Mouse (Mus musculus): ENCODE measurements around the gene Hip1. TPM values are rescaled to one million over a fixed set of nuclear protein-coding genes. Genes with fewer than 3 reads are reported as not detected.

The Hip1 gene
- total RNA-seq, 2 experiments from 2014 or later = 40.7 to 43.9 TPM

- DNase-seq = no peak
Measured at GRCm38 (mm10) chr5:135367841-135368240, 177.1 kb downstream of the Hip1 start.

- peak; percentile 63 for DNase-seq
Measured at GRCm38 (mm10) chr5:135363540-135363939, 181.4 kb downstream of the Hip1 start.

DNA sequence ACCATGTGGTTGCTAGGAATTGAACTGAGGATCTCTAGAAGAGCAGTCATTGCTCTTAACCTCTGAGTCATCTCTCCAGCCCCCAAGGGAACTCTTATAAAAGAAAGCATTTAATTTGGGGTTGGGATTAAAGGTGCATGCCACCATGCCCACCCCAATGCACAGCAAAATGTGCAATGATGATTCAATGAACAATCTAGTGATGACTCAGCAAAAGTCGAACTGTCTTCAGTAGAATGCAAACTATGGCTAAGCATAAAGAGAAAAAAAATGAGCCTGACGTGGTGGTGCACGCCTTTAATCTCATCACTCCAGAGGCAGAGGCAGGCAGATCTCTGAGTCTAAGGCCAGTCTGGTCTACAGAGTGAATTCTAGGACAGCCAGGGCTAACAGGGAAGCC, 182.3 kb downstream of the Hip1 start:
- DNase-seq = no peak

- DNase-seq = peak; percentile 51
Measured at GRCm38 (mm10) chr5:135359772-135360171, 185.1 kb downstream of the Hip1 start.

GRCm38 (mm10) chr5:135357556-135357955, 187.4 kb downstream of the Hip1 start:
- peak; percentile 54 for DNase-seq

Small RNA genes lying within 50 kb of the gene (microRNA-seq; reads per million reads assigned to microRNA genes)
- gene Mir7033 = 0.69 to 1.4 reads per million in 2 experiments

Other genes starting within 250 kb of the Hip1 start
- under 1 TPM; 0.69 to 0.74 TPM for gene Fkbp6, start 195.1 kb downstream of the Hip1 start, total RNA-seq (2021)
- gene Trim50, start 191.8 kb downstream of the Hip1 start, total RNA-seq (2021) = not detected
- gene Nsun5, start 175.2 kb downstream of the Hip1 start, total RNA-seq (2021) = 10 to 100 TPM; 14.5 to 15.1 TPM
- 10 to 100 TPM; 31.9 to 32.1 TPM for gene Pom121, start 150.6 kb downstream of the Hip1 start, total RNA-seq (2021)
- not detected for gene Ccl26, start 18.4 kb upstream of the Hip1 start, total RNA-seq (2021)
- under 1 TPM; 0.29 to 0.52 TPM for gene Ccl24, start 27.9 kb upstream of the Hip1 start, total RNA-seq (2021)
- gene Rhbdd2, start 87.5 kb upstream of the Hip1 start, total RNA-seq (2021) = 10 to 100 TPM; 20.6 to 22.7 TPM
- gene Por, start 124.9 kb upstream of the Hip1 start, total RNA-seq (2021) = 10 to 100 TPM; 54.0 to 55.5 TPM
- gene Tmem120a, start 199.3 kb upstream of the Hip1 start, total RNA-seq (2021) = 10 to 100 TPM; 14.4 to 16.7 TPM
- not detected for gene Styxl1, start 233.3 kb upstream of the Hip1 start, total RNA-seq (2021)
- gene Mdh2, start 233.4 kb upstream of the Hip1 start, total RNA-seq (2021) = 1,000 to 10,000 TPM; 1,387 to 1,444 TPM

All from heart, postnatal 4 days (tissue).